Mouse (Mus musculus) adrenal gland, postnatal 4 days (tissue): ENCODE data around the gene Sco1. TPM values are rescaled to one million over a fixed set of nuclear protein-coding genes. Genes with fewer than 3 reads are reported as not detected.

Experiments used
- DNase-seq, 2 experiments: peaks; one replicate each; pipeline ENCODE4 v3.0.0; 2021 to 2022; ENCODE audit warnings: low spot score in 2 of 2, mixed read lengths in 2 of 2
- total RNA-seq, 2 experiments: library from RNA; stranded (reverse); gene quantifications; 2 replicates each; pipeline ENCODE4 v1.2.3; 2021

Gene Sco1
- total RNA-seq, 2 experiments from 2014 or later = 20.4 to 20.8 TPM

GRCm38 (mm10) chr11:67040483-67040882, 12.0 kb upstream of the Sco1 start:
- DNase-seq = no peak

DNA sequence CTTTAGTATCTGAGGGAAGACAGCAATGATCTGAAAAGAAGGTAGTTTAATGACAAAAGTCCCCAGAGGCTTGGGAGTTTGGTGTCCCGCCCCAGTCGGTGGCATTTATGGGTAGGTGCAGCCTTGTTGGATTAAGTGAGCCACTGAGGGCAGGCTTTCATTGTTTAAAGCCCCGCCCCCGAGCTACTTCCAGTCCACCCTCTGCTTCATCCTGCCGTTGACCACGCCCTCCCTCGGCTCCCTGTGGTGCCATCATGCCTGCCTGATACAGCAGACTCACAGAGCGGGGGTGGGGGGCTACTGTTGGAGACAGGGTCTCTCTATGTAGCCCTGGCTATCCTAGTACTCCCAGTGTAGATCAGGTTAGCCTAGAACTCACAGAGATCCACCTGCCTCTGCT, 9.5 kb upstream of the Sco1 start:
- no peak for DNase-seq

- no peak for DNase-seq
Observed at GRCm38 (mm10) chr11:67044959-67045358, 7.5 kb upstream of the Sco1 start.

GRCm38 (mm10) chr11:67047199-67047598, 5.3 kb upstream of the Sco1 start:
- no peak for DNase-seq

GRCm38 (mm10) chr11:67048496-67048895, 4.0 kb upstream of the Sco1 start:
- no peak for DNase-seq

DNA sequence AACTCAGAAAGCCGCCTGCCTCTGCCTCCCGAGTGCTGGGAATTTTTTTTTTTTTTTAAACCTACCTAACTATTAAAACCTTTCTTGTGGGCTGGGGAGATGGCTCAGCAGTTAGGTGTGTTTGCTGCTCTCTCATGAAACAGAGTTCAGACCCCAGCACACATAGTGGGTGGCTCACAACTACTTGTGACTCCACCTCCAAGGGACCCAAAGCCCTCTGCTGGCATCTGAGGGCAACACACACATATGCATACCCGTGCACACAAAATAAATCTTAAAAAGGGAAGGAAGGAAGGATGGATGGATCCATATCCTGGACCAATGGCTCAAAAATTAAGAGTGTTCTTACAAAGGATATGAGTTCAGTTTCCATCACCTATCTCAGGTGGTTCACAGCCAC, 3.2 kb upstream of the Sco1 start:
- DNase-seq = no peak

DNA sequence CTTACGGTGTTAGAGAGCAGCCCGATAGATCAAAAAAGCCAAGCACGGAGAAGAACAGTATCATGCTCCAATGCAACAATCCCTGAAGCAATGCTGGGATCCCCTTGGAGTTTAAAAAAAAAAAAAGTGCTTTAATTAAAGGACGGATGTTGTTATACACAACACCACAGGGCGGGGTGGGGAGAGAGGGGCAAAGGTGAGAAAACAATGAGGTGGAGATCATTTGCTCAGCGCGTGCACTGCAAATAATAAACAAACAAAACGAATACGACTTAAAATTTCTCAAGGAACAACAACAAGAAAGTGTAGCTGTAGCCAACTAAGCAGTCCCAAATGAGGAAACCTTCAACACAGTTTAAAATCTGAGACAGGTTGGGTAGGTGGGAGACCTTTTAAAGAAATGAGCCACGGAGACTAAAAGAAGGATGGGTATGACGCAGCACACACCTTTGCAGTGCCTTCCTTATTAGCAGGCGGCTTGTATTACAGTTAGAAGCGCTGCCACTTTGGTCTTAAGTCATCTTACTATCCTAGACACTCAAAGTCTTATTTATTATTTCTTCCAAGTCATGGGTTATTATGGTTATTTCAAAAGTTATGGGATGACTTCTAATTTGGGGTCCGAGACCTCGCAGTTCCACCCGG, 672 bp upstream of the Sco1 start:
- DNase-seq = no peak

DNA sequence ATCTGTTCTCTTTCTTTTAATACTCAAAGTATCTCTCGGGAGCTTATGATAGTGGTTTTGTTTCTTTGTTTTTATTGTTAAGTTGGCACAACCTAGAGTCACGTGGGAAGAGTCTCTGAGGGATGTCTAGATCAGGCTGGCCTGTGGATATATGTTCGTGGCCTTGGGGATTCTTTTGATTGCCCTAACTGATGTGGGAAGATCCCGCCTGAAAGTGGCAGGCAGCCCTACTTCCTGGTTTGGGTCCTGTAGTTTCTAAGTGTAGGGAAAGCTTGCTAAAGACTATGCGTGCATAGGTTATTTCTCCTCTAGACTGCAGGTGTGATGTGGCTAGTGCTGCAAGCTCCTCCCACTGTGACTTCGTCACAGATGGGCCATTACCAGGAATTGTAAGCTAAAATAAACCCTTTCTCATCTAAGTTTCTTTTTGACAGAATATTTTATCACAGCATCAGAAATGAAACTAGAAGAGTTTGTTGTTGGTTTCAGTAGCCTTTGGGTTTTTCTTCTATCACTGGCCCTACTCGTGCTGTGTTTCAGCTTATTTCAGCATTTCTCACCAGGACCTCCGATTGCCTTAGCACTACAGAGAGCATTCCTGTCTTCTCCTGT, 2.4 kb downstream of the Sco1 start:
- no peak for DNase-seq

- no peak for DNase-seq
Observed at GRCm38 (mm10) chr11:67061311-67061710, 8.8 kb downstream of the Sco1 start.

GRCm38 (mm10) chr11:67062726-67063125, 10.3 kb downstream of the Sco1 start:
- DNase-seq = no peak

DNA sequence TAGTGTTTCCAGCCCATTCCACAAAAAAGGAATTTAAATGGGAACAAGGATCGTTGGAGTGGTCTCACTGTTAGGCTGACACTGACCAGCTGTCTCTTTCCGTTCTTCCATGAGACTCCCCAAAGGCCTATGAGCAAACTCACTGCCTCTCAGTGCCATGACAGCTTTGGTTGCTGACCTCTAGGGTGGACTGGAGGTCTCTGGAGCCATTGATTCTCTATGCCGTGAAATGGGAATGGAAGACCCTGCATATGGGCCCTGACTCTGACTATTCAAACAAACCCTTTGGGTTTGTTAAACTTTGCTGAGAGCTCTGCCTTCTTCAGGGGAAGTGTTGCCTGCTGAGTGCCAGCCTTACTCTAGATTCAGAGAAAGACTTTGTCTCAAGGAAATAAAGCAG, 15.3 kb downstream of the Sco1 start:
- no peak for DNase-seq

- no peak for DNase-seq
Observed at GRCm38 (mm10) chr11:67072615-67073130, 20.2 kb downstream of the Sco1 start.

- no peak for DNase-seq
Observed at GRCm38 (mm10) chr11:67075036-67075435, 22.6 kb downstream of the Sco1 start.

- DNase-seq = no peak
Observed at GRCm38 (mm10) chr11:67076781-67077180, 24.3 kb downstream of the Sco1 start.

- DNase-seq = no peak
Observed at GRCm38 (mm10) chr11:67077435-67077834, 25.0 kb downstream of the Sco1 start.

DNA sequence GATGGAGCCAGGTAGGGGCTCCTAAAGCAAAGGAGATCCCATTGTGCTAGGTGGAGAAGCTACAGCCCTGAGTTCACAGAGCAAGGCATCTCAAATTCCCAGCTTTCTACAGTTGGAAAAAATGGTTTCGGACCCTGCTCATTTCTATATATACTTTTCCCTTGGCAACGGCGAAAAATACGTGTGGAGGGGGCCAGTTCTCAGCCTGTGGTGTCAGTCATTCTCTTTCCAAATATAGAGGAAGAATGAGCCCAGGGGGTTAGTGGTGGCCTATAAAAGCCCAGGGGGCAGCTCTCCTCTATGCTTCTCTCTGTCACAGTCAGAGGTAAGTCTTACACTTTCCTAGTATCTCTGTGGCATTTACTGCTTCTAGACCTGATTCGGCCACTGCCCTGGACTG, 25.5 kb downstream of the Sco1 start, which contains the start of gene Myh3:
Gene Myh3, plus strand, starts transcription at position 301 of the 400 bp plus-strand sequence.
- DNase-seq = no peak

DNA sequence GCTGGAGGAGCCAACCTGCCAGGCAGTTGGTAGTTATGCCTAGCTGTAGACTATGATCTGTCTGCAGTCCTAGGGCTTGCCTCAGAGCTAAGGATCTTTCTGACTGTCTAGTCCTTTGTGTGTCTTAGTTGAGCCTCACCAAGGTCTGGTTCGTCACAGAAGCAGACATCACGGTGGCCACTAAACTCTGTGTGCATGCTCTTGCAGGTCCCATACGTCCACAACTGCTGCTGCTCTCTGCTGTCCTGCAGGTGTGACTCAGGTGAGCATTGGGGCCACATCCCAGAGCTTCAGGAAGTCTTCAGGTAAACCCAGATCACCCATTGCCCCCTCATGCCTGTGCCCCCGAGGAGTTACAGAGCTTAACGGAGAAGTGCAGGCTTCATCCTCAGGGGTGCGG, 26.4 kb downstream of the Sco1 start:
- no peak for DNase-seq

GRCm38 (mm10) chr11:67079740-67080139, 27.3 kb downstream of the Sco1 start:
- no peak for DNase-seq

DNA sequence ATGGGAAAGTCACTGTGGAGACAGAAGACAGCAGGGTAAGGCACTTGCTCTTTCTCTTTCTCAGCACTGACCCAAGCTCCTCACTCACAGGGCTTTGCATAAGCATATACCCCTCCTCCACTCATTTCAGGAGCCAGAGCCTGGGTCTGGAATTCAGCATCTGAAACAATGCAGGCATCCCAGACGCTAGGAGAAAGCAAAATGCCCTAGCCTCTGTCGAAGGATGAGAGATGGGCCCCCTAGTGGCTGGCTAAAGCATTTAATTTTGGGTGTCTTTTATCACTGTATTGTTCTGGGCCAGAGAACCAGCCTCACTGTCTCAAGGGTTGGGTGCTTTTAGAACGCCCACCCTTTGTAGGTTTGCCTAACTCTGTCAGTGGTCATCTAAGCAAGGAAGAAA, 27.7 kb downstream of the Sco1 start:
- peak in 1 of 2 experiments; percentile 17 for DNase-seq

DNA sequence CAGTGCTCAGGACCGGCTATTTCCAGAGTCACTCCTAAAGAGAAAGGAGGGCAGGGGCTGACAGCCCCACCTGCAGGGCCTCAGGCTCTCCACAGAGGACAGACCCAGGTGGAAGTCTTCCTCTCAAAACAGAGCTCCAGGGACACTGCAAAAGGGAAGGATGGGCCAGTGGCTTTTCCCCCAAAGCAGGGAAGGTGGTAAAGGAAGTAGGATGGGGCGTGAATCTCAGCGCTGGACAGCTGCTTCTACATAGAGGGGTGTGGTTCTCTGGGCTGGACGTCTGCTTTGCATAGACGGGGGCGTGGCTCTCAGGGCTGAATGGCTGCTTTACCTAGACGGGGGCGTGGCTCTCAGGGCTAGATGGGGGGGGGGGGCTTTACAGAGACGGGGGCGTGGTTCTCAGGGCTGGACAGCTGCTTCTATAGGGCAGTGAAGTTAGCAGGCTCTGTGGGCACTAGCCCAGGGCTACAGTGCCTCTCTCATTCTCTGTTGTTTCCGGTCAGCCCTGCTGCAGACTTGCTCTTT, 28.7 kb downstream of the Sco1 start:
- DNase-seq = peak in 1 of 2 experiments; percentile 14

DNA sequence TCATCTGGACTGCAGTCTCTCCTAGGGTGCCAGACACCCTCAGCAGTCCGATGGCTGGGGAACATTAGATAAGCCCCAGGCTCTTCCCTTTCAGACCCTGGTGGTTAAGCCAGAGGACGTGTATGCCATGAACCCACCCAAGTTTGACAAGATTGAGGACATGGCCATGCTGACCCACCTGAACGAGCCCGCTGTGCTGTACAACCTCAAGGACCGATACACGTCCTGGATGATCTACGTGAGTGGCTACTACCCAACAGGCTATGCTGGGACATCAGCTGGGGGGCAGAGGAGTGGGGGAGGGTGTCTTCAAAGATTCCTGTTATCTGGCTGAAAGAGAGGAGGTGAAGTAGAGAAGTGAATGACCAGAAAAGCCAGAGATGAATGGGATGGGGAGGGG, 29.7 kb downstream of the Sco1 start:
- no peak for DNase-seq

DNA sequence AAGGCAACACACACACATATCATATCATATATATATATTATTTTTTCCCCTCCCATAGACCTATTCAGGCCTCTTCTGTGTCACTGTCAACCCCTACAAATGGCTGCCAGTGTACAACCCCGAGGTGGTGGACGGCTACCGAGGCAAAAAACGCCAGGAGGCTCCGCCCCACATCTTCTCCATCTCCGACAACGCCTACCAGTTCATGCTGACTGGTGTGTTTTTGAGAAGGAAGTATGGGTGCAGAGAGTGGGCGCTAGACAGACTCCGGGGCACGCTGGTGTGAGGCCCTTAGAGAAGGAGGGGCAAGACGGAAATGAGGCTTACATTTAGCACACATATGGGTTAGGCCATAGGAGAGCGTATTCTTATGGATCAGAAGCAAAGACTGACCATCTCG, 30.3 kb downstream of the Sco1 start:
- DNase-seq = no peak

- DNase-seq = no peak
Observed at GRCm38 (mm10) chr11:67083239-67083638, 30.8 kb downstream of the Sco1 start.
